Mouse (Mus musculus): ENCODE results near the gene Dennd1a. TPM values are rescaled to one million over a fixed set of nuclear protein-coding genes. Genes with fewer than 3 reads are reported as not detected.

Dennd1a gene
- total RNA-seq, 2 experiments from 2014 or later, result 74.5 to 76.5 TPM

GRCm38 (mm10) chr2:38176870-38177582 lies 110.2 kb downstream of the Dennd1a start:
- intact Hi-C loops (cut with DNase I), result no loop called here
- no peak for DNase-seq (ENCODE audit: low spot score in 2 of 2)

- intact Hi-C loops (cut with DNase I), result no loop called here
- DNase-seq (ENCODE audit: low spot score in 2 of 2), result no peak
These were observed 111.9 kb downstream of the Dennd1a start for GRCm38 (mm10) chr2:38175276-38175675.

DNA sequence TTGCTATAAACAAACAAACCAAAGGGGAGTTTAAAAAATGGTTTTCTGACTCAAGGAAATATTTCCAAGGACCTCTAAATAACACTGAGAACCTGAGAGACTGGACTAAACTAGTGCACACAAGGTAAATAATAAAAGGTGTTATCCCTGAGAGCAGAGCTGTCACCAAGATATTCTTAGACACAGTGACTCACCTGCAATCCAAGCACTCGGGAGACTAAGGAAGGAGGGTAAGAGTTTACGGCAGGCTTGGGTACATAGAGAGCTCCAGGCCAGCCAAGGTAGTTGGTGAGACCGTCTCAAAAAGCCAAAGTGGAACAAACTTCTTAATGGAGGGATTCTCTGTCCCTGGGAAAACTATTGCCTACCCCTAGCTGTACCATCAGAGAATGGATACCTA lies 118.6 kb downstream of the Dennd1a start:
- no peak for DNase-seq (ENCODE audit: low spot score in 2 of 2)
- intact Hi-C loops (cut with DNase I), result no loop called here

DNA sequence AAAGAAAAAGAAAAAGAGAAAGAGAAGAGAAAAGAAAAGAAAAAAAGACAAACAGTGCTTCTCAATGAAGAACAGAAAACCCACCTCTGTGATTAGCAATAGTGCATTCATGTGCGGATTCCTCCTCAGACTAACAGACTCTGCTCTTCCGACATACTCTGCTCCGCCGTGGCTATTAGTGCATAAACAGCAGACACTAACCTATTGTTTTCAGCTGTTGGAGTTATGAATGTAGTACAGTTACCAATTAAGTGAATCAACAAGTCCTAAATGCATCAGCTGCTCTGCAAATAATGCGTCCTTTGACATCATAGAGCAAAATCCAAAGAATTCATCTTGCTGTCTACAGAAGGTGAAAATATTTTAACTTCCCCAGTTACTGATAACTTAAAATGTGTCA lies 121.2 kb downstream of the Dennd1a start:
- intact Hi-C loops (cut with DNase I), result no loop called here
- DNase-seq (ENCODE audit: low spot score in 2 of 2), result no peak

DNA sequence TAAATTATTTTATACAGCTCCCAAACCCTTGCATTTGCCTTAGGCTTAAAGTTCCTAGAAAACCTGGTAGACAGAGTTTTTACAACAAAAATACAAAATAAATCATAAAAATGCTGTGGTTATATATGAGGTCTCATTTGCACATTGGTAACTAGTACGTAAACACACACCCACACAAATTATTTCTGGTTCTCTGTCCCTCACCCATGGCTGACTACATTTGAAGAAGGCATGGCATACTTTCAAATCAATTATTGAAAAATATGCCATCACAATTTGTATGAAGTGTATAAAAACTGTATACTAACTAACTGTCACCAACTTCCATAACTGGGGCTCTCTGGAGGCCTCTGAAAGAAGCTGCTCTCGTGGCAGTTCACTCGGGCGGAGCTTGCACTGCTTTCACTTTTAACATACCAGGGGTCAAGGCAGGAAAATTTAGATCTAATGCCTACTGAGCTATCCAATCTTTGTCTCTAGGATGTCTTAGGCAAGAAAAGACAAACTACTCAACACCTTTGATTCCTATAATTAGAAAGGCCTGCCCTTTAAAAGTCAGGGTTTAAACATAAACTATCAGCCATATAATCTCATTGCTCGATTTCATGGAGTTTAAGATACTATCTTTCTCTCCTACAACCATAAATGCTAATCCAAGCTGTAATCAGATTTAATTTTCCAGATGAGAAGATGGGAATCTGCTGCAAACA lies 122.7 kb downstream of the Dennd1a start:
- intact Hi-C loops (cut with DNase I), result no loop called here
- DNase-seq (ENCODE audit: low spot score in 2 of 2), result no peak

- intact Hi-C loops (cut with DNase I), result no loop called here
- no peak for DNase-seq (ENCODE audit: low spot score in 2 of 2)
These were observed 124.7 kb downstream of the Dennd1a start for GRCm38 (mm10) chr2:38162486-38162885.

DNA sequence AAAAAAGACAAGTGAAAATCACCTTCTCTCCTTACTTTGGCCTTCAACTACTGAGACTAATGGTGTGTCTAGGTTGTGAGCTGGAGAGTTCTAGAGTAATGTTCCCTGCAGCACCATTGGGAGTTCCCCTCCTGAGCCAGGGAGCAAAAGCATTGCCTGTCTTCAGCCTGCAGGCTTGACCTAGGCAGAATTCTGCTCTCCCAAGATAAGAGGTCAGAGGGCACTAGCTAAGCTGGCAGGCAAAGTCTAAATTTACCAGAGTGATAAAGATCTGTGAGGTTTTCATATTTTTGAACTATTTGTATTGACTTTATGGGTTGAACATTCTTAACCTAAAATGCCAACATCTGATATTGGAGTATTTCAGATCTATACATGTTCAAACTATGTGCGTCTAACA lies 125.7 kb downstream of the Dennd1a start:
- intact Hi-C loops (cut with DNase I), result no loop called here
- DNase-seq (ENCODE audit: low spot score in 2 of 2), result no peak

DNA sequence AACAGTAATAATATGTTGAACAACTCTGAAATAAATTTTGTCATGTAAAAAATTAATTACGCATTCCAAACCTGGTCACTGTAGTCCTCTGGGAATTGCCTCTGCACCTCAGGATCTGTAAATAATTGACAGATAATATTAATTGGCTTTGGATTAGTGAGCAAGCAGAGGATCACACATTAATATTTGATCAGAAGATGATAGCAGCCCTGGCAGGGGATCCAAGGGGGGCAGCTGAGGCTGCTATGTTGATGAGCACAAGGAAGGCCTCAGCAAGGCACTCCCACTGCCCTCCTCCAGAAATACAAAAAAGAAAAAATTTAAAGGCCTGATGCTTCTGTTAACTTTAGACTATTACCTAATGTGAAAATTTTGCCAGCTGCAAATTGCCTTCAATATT lies 127.5 kb downstream of the Dennd1a start:
- intact Hi-C loops (cut with DNase I), result no loop called here

DNA sequence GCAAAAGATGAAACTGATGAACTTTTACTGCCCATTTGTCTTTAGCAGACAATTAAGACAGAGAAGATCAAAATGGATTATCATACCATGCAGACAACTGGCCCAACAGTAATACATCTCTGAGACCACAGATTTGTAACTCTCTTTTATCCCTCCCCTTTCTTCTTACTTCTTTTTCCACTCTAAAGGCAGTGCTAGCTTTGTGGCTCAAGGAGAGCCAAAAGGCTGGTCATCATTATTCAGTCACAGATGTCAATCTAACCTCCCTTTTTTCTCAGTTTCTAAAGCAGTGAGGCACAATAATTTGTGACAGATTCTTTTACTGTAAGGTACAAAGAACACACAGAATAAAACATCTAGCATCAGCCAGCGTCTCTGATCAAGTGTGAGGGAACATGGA lies 130.2 kb downstream of the Dennd1a start:
- intact Hi-C loops (cut with DNase I), result no loop called here
- no peak for DNase-seq (ENCODE audit: low spot score in 2 of 2)

More for the DNA sequence above, 127.5 kb downstream of the Dennd1a start:
- no peak for DNase-seq (ENCODE audit: low spot score in 2 of 2)

GRCm38 (mm10) chr2:38156001-38156400 lies 131.2 kb downstream of the Dennd1a start:
- no peak for DNase-seq (ENCODE audit: low spot score in 2 of 2)
- intact Hi-C loops (cut with DNase I), result no loop called here

DNA sequence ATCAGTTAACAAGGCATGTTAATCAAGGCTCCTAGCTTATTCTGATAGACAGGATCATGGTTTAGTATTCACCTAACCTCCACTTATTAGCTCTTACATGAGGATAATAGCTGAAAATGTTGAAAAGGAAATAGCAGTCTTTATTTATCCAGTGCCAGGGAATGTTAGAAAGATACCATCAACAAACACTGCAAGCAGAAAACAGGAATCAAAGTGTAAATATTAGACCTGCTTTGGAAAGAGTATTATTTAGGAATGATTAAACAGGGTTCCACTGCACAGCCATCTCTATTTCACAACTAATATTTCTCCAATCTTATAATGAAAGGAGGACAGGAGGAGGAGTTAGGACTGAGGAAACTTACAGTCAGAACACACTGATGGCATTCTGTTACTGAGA lies 142.4 kb downstream of the Dennd1a start:
- intact Hi-C loops (cut with DNase I), result no loop called here
- no peak for DNase-seq (ENCODE audit: low spot score in 2 of 2)

DNA sequence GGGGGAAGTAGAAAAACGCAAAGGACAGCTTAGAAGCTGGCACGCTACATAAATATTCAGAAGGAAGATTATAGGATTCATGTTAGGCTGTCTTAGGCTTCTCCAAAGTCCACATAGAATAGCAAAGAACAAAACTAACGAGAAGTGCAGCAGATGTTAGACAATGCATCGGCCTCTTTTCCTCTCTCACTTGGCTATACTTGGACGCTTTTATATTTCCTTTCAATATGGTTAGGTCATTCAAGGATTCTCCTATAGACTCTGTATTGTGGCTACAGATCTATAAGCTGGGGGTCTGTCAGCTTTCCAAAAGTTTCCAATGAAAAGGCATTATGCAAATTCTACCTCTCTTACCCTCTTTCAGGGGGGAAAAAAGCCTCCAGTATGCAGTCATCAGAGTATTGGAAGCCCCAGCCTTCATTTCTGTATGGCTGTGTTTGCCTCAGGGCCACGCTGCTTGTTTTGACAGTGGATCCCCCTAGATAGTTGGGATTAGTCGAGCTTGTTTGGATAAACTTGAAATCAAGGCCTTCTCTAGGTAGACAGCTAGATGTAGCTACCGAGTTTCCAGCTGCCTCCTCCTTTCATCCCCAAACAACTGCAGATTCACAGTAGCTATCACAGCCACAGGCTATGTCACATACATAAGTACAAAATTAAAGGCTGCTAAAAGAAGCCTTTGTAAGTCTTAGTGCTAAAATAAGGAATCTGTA lies 143.0 kb downstream of the Dennd1a start:
- intact Hi-C loops (cut with DNase I), result no loop called here
- no peak for DNase-seq (ENCODE audit: low spot score in 2 of 2)

DNA sequence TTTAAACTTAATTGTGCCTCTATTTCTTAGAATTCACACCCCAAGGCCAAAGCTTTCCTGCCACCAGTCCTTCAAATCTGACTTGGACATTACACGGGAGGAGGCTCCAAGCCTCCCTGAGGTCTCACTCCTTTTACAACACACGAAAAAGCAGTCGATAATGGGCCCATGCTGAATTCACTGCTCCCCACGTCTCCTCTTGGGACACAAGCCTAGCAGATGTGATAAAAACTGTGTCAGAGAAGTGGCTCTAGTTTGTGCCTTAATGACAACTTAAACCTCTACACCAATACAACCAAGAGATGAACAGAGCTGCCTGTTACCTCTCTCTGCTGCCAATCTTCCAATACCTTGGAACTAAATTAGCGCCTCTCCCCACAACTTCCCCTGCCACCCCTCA lies 144.3 kb downstream of the Dennd1a start:
- intact Hi-C loops (cut with DNase I), result no loop called here
- no peak for DNase-seq (ENCODE audit: low spot score in 2 of 2)

- intact Hi-C loops (cut with DNase I), result no loop called here
- DNase-seq (ENCODE audit: low spot score in 2 of 2), result no peak
These were observed 145.0 kb downstream of the Dennd1a start for GRCm38 (mm10) chr2:38142210-38142609.

DNA sequence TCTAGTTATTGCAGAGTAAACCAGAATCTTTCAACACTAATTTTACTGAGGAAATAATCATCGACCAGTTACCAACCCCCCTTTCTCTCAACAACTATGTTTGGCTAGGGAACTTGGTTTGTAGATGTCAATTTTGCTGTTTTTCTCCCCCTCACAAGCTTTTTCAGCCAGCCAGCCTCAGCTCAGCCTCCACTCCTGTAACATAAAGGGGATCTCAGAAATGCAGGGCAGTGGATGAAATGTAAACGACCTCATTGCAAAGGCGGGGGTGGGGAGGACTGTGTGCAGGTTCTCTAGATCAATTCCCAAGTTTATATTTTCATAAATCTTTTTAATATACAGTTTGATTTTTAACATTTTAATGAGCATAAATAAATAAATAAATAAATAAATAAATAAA lies 147.7 kb downstream of the Dennd1a start:
- no peak for DNase-seq (ENCODE audit: low spot score in 2 of 2)
- intact Hi-C loops (cut with DNase I), result no loop called here

- intact Hi-C loops (cut with DNase I), result no loop called here
- DNase-seq (ENCODE audit: low spot score in 2 of 2), result no peak
These were observed 150.1 kb downstream of the Dennd1a start for GRCm38 (mm10) chr2:38137086-38137485.

GRCm38 (mm10) chr2:38135427-38135826 lies 151.8 kb downstream of the Dennd1a start:
- DNase-seq (ENCODE audit: low spot score in 2 of 2), result no peak
- intact Hi-C loops (cut with DNase I), result no loop called here

DNA sequence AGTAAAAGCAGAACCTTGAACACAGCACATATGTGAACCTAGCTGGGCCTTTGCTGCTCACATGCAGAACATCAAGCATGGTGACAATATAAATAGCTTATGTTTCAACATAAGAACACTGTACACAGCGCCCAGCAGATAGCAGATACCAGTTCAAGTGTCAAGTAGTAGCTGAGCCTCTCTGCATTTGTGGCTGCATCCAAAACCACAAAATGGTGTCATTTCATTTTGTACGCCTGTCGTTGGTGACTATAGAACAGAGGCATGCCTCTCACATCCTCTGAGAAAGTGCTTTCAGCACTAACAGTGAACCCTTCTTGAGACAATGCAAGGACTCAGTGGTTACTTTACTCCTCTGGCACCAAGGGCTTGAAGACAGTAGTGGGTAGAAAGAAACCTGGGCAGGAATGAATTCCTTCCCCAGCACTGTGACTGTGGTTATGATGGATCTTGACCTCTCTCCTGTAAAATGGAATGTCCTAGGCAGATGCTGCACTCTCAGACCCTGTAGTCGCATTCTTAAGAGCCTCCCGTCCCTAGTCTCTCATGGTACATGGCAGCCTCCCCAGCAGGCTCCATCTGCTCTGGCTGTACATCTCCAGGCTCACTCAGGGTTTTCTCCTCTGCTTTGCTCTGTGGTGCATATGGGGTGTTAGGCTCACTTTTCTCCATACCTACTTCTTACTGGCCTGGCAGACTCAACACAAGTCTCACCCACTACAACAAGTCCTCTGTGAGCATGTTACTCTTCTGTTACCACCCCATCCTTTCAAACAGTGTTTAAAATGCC lies 154.0 kb downstream of the Dennd1a start:
- DNase-seq (ENCODE audit: low spot score in 2 of 2), result peak in 1 of 2 experiments; percentile 30
- intact Hi-C loops (cut with DNase I), result no loop called here

DNA sequence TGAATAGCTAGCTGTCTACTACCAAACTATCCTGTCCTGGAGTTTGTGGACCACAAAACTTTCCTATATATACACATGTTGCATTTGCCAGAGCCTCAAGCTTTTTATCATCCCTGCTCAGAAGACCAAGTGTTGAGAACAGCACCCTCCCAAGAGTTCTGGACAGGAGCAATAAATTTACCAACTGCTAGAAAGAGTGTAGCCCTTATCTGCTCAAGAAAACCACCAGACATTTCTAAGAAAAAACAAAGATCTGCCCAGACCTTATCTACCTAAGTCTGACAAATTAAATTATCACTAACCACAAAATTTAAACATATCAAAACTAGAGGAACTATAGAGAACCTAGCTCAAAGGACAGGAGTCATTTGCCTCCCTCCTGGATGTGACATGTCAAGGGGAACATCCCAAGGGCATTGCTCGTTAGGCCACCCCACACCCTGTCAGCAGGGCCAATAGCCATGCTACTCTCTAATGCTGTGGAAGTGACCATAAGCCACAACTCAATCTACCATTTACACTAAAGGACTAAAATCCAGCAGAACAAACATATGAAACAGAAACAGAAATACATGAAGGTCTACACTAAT lies 154.9 kb downstream of the Dennd1a start:
- no peak for DNase-seq (ENCODE audit: low spot score in 2 of 2)
- intact Hi-C loops (cut with DNase I), result no loop called here

GRCm38 (mm10) chr2:38131538-38131937 lies 155.7 kb downstream of the Dennd1a start:
- no peak for DNase-seq (ENCODE audit: low spot score in 2 of 2)
- intact Hi-C loops (cut with DNase I), result no loop called here

All from left cerebral cortex, postnatal 36 days (tissue).